Comparison of ENCODE assay signal across 33 mouse cellular contexts in the genomic region with DNA sequence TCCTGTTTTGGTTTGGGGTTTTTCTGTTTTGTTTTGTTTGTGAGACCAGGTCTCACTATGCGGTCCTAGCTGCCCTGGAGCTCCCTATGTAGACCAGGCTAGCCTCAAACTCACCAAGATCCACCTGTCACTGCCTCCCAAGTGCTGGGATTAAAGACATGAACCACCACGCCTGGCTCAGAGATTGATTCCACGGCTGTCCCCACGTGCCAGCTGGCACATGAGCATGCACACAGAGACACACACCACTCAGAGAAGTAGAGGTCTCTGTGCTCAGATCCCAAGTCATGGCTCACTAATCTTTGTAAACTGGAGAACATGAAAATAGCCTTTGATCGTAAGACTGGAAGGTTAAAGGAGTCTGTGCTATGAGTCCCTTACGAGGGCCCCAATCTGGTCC. TPM values are rescaled to one million over a fixed set of nuclear protein-coding genes. Genes with fewer than 3 reads are reported as not detected.
"Had no signal": no experiment of that assay in that cellular context is flagged by ENCODE, and none has a peak within 500 bp of the region (broad histone marks: within the 10 kb centered on the region; RNA-seq: fewer than 3 reads in every experiment).

No protein-coding gene starts in this region.

- H3K27me3 ChIP-seq: heart, embryonic 12.5 days; heart, embryonic 15.5 days; limb, embryonic 13.5 days; limb, embryonic 15.5 days had no signal

- H3K9ac ChIP-seq: heart, embryonic 12.5 days; heart, embryonic 15.5 days; hindbrain, embryonic 13.5 days; hindbrain, embryonic 15.5 days; limb, embryonic 13.5 days; limb, embryonic 15.5 days; liver, embryonic 12.5 days; liver, embryonic 14.5 days had no signal

- ATAC-seq: hindbrain, postnatal 0 days; intestine, embryonic 16.5 days; liver, embryonic 12.5 days had no signal

- H3K27ac ChIP-seq: heart, embryonic 15.5 days; hindbrain, embryonic 13.5 days; hindbrain, embryonic 15.5 days; hindbrain, postnatal 0 days; limb, embryonic 13.5 days; limb, embryonic 15.5 days; liver, embryonic 12.5 days; liver, embryonic 14.5 days had no signal

- H3K4me2 ChIP-seq: heart, embryonic 12.5 days; heart, embryonic 15.5 days; hindbrain, embryonic 13.5 days; hindbrain, embryonic 15.5 days; limb, embryonic 13.5 days; limb, embryonic 15.5 days; liver, embryonic 12.5 days had no signal

- H3K4me3 ChIP-seq: heart, embryonic 12.5 days; heart, embryonic 15.5 days; hindbrain, embryonic 13.5 days; hindbrain, embryonic 15.5 days; limb, embryonic 13.5 days; limb, embryonic 15.5 days; liver, embryonic 12.5 days had no signal

- H3K9me3 ChIP-seq: heart, embryonic 12.5 days; heart, embryonic 15.5 days; hindbrain, embryonic 13.5 days; hindbrain, embryonic 15.5 days; limb, embryonic 13.5 days; limb, embryonic 15.5 days; liver, embryonic 12.5 days had no signal

- DNase-seq: gastrocnemius, postnatal 10 days; gastrocnemius, postnatal 25 days; heart, adult 18-20 months; heart, postnatal 14 days; heart, postnatal 36 days; kidney, adult 11 months; kidney, adult 8-10 months; kidney, postnatal 14 days; kidney, postnatal 36 days; layer of hippocampus, adult 9-11 months; layer of hippocampus, postnatal 36 days; left cerebral cortex, postnatal 4 days; lung, adult 18-20 months had no signal

- H3K4me1 ChIP-seq: hindbrain, embryonic 15.5 days had no signal

- H3K36me3 ChIP-seq: heart, embryonic 12.5 days; heart, embryonic 15.5 days; hindbrain, embryonic 13.5 days; hindbrain, embryonic 15.5 days; limb, embryonic 13.5 days; limb, embryonic 15.5 days; liver, embryonic 12.5 days had no signal

RNA-seq across cellular contexts. Expression of a gene that starts 16.3 kb away (rescaled TPM):
- total RNA-seq: heart, adult 18-20 months; heart, postnatal 36 days; hematopoietic stem cell, adult 5-6 weeks; hindbrain, postnatal 0 days; layer of hippocampus, postnatal 14 days; layer of hippocampus, postnatal 36 days; left cerebral cortex, postnatal 10 days; left cerebral cortex, postnatal 25 days; left cerebral cortex, postnatal 4 days had no signal
- polyA plus RNA-seq: heart, embryonic 12.5 days; heart, embryonic 15.5 days; heart, postnatal 0 days; hindbrain, embryonic 11.5 days; hindbrain, embryonic 13.5 days; hindbrain, embryonic 15.5 days; hindbrain, postnatal 0 days; limb, embryonic 11.5 days; liver, embryonic 12.5 days had no signal

RNA-seq across cellular contexts. Expression of a gene that starts 56.8 kb away (rescaled TPM):
- total RNA-seq: heart, postnatal 36 days; hematopoietic stem cell, adult 5-6 weeks; liver, adult 2 months had no signal
- polyA plus RNA-seq: large intestine, adult 2 months; liver, adult 2 months; liver, embryonic 14.5 days; liver, embryonic 16.5 days had no signal
